Mouse (Mus musculus) bone marrow, adult 2 months (tissue): Measurements from ENCODE around the gene Cep78.

Experiments
- CTCF ChIP-seq: fragments of 200-500 bp; IDR thresholded peaks from 2 replicates; pipeline ENCODE4 v1.5.1; 2011; ENCODE audit warnings: low read length, control low read depth; ENCODE audit not compliant: control insufficient read depth, insufficient read depth
- POLR2A ChIP-seq: fragments of 200-500 bp; IDR thresholded peaks from 2 replicates; pipeline ENCODE4 v1.6.1; 2011; ENCODE audit warnings: low read depth, mild to moderate bottlenecking, control low read depth, low read length, borderline replicate concordance; ENCODE audit not compliant: control insufficient read depth

DNA sequence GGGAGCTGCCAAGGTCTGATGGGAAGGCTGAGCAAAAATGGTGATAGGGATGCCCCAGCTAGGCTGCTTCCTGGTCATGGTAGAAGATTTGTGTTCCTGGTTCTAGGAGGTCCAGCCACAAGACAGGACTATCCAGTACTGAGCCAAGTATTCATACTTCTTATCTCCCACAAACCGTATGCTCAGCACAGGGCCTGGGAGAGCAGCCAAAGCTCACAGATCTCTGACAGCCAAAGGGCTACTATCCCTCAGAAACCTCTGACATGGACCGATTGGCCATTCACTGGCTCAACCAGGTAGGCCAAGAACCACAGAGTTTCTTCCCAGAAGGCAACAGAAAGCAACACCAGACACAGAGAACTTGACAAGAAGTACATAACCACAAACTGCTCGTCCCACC, 73.8 kb downstream of the Cep78 start:
- no peak for TF ChIP-seq POLR2A
- no peak for TF ChIP-seq CTCF
